Mouse (Mus musculus) left cerebral cortex, postnatal 4 days (tissue): Measurements from ENCODE around the gene Akt3. TPM values are rescaled to one million over a fixed set of nuclear protein-coding genes. Genes with fewer than 3 reads are reported as not detected.

Experiments
- DNase-seq: peaks from one replicate; pipeline ENCODE4 v3.0.0-alpha.2; 2022
- intact Hi-C: fragments of 180-260 bp; cut with DNase I; formaldehyde crosslinking; loops from one replicate; pipeline ENCODE4 v1.15.1; 2025
- total RNA-seq, 2 experiments: library from RNA; stranded (reverse); gene quantifications; 2 replicates each; pipeline ENCODE4 v1.2.3; 2021

The Akt3 gene
- total RNA-seq, result 100 to 1,000 TPM; 306 to 351 TPM

GRCm38 (mm10) chr1:177258034-177258342 is at the start of gene Akt3:
Akt3 (minus strand) TSS chr1:177258203.
- DNase-seq, result peak; percentile 57
- intact Hi-C loops, result loop anchor here (5.0 to 10.0 kb wide), 4 partner anchors 184 to 427 kb away; partner anchors contain the start of gene Zbtb18

- intact Hi-C loops, result no loop called here
- peak; percentile 23 for DNase-seq
These were observed 49.5 kb upstream of the Akt3 start for GRCm38 (mm10) chr1:177307549-177307948.

GRCm38 (mm10) chr1:177298231-177298630 is 40.2 kb upstream of the Akt3 start:
- no peak for DNase-seq
- intact Hi-C loops, result no loop called here

- intact Hi-C loops, result no loop called here
- DNase-seq, result no peak
These were observed 28.8 kb upstream of the Akt3 start for GRCm38 (mm10) chr1:177286764-177287163.

GRCm38 (mm10) chr1:177281925-177282324 is 23.9 kb upstream of the Akt3 start:
- DNase-seq, result no peak
- intact Hi-C loops, result no loop called here

- intact Hi-C loops, result no loop called here
- DNase-seq, result no peak
These were observed 19.4 kb upstream of the Akt3 start for GRCm38 (mm10) chr1:177277361-177277760.

- intact Hi-C loops, result no loop called here
- no peak for DNase-seq
These were observed 9.6 kb upstream of the Akt3 start for GRCm38 (mm10) chr1:177267645-177268044.

GRCm38 (mm10) chr1:177262926-177263325 is 4.9 kb upstream of the Akt3 start:
- DNase-seq, result no peak
- intact Hi-C loops, result no loop called here

GRCm38 (mm10) chr1:177260796-177261195 is 2.8 kb upstream of the Akt3 start:
- intact Hi-C loops, result no loop called here
- no peak for DNase-seq

- intact Hi-C loops, result loop anchor here (5.0 to 10.0 kb wide), 4 partner anchors 183 to 426 kb away; partner anchors contain the start of gene Zbtb18
- no peak for DNase-seq
These were observed 1.1 kb upstream of the Akt3 start for GRCm38 (mm10) chr1:177259038-177259600.

GRCm38 (mm10) chr1:177258343-177259037 is 487 bp upstream of the Akt3 start:
- DNase-seq, result peak; percentile 87
- intact Hi-C loops, result loop anchor here (5.0 to 10.0 kb wide), 4 partner anchors 184 to 426 kb away; partner anchors contain the start of gene Zbtb18

- intact Hi-C loops, result loop anchor here (5.0 to 10.0 kb wide), 4 partner anchors 185 to 427 kb away; partner anchors contain the start of gene Zbtb18
- peak; percentile 82 for DNase-seq
These were observed 597 bp downstream of the Akt3 start for GRCm38 (mm10) chr1:177257178-177258033.

GRCm38 (mm10) chr1:177248638-177249037 is 9.4 kb downstream of the Akt3 start:
- intact Hi-C loops, result no loop called here
- DNase-seq, result no peak

GRCm38 (mm10) chr1:177238368-177238767 is 19.6 kb downstream of the Akt3 start:
- DNase-seq, result no peak
- intact Hi-C loops, result no loop called here

- intact Hi-C loops, result no loop called here
- DNase-seq, result no peak
These were observed 21.3 kb downstream of the Akt3 start for GRCm38 (mm10) chr1:177236695-177237094.

GRCm38 (mm10) chr1:177236249-177236648 is 21.8 kb downstream of the Akt3 start:
- no peak for DNase-seq
- intact Hi-C loops, result no loop called here

- DNase-seq, result no peak
- intact Hi-C loops, result no loop called here
These were observed 23.5 kb downstream of the Akt3 start for GRCm38 (mm10) chr1:177234462-177234861.

- intact Hi-C loops, result no loop called here
- no peak for DNase-seq
These were observed 26.9 kb downstream of the Akt3 start for GRCm38 (mm10) chr1:177231122-177231521.

GRCm38 (mm10) chr1:177198978-177199377 is 59.0 kb downstream of the Akt3 start:
- intact Hi-C loops, result no loop called here

GRCm38 (mm10) chr1:177195224-177195623 is 62.8 kb downstream of the Akt3 start:
- DNase-seq, result no peak
- intact Hi-C loops, result no loop called here

More at GRCm38 (mm10) chr1:177198978-177199377, 59.0 kb downstream of the Akt3 start:
- DNase-seq, result no peak

- intact Hi-C loops, result no loop called here
- no peak for DNase-seq
These were observed 63.7 kb downstream of the Akt3 start for GRCm38 (mm10) chr1:177194324-177194723.
